Comparison of ENCODE assay signal across 9 mouse cellular contexts in genomic region chr1:88275698-88276523, GRCm38 (mm10). TPM values are rescaled to one million over a fixed set of nuclear protein-coding genes. Genes with fewer than 3 reads are reported as not detected.
DNase-seq lines count a peak whose midpoint lies in the region; ATAC-seq lines count a peak whose summit lies in the region.
"Had no signal": no experiment of that assay in that cellular context is flagged by ENCODE, and none has a peak within 500 bp of the region (broad histone marks: within the 10 kb centered on the region; RNA-seq: fewer than 3 reads in every experiment).

No protein-coding gene starts in this region.

- no peak overlapping the region for H3K27ac ChIP-seq in kidney, embryonic 16.5 days (ENCODE audit: low read length)
- no peak overlapping the region for H3K27ac ChIP-seq in intestine, embryonic 15.5 days
- H3K27ac ChIP-seq in midbrain, embryonic 14.5 days (replicated peaks; ENCODE audit: low read depth, low read length), result no peak overlapping the region

- 66% methylated on average over 13 of the region's 13 CpGs for WGBS in kidney, embryonic 16.5 days
- 61% methylated on average over 13 of the region's 13 CpGs for whole genome bisulfite sequencing in intestine, embryonic 15.5 days
- WGBS in midbrain, embryonic 14.5 days, result 69% methylated on average over 13 of the region's 13 CpGs

- peak overlapping the region; percentile 52 for H3K4me3 ChIP-seq in kidney, embryonic 16.5 days (ENCODE audit: low read length)
- H3K4me3 ChIP-seq in intestine, embryonic 15.5 days (replicated peaks), result peak overlapping the region; percentile 50
- H3K4me3 ChIP-seq in midbrain, embryonic 14.5 days (replicated peaks; ENCODE audit: low read depth, low read length), result peak overlapping the region; percentile 49

- H3K9me3 ChIP-seq in kidney, embryonic 16.5 days (ENCODE audit: low read length), result no peaks in the 10 kb centered on the region
- no peaks in the 10 kb centered on the region for H3K9me3 ChIP-seq in intestine, embryonic 15.5 days
- no peaks in the 10 kb centered on the region for H3K9me3 ChIP-seq in midbrain, embryonic 14.5 days (ENCODE audit: control insufficient read depth, low read length)

- no peaks in the 10 kb centered on the region for H3K27me3 ChIP-seq in kidney, embryonic 16.5 days (ENCODE audit: insufficient read depth, low read length)
- H3K27me3 ChIP-seq in intestine, embryonic 15.5 days (replicated peaks), result no peaks in the 10 kb centered on the region
- H3K27me3 ChIP-seq in midbrain, embryonic 14.5 days (ENCODE audit: control insufficient read depth, insufficient read depth, low read length), result no peaks in the 10 kb centered on the region

- peak overlapping the region; percentile 53 for H3K4me2 ChIP-seq in kidney, embryonic 16.5 days (replicated peaks; ENCODE audit: low read depth, low read length)
- H3K4me2 ChIP-seq in intestine, embryonic 15.5 days (replicated peaks), result peak overlapping the region; percentile 53
- H3K4me2 ChIP-seq in midbrain, embryonic 14.5 days (ENCODE audit: low read length), result peak overlapping the region; percentile 56

- DNase-seq in kidney, postnatal 4 days, result no peak
- DNase-seq in MEL-GATA-1-ER (ENCODE audit: extremely low read depth, low read depth), result peak; percentile 35
- no peak for DNase-seq in midbrain, embryonic 14.5 days
- DNase-seq in right cerebral cortex, adult 2 months (ENCODE audit: low spot score in 2 of 2), result no peak
- DNase-seq in layer of hippocampus, adult 8-10 months (ENCODE audit: low spot score in 2 of 2), result no peak

- H3K36me3 ChIP-seq in kidney, embryonic 16.5 days (ENCODE audit: insufficient read depth, low read length), result peaks cover 43% of the 10 kb centered on the region
- peaks cover 35% of the 10 kb centered on the region for H3K36me3 ChIP-seq in intestine, embryonic 15.5 days
- peaks cover 38% of the 10 kb centered on the region for H3K36me3 ChIP-seq in midbrain, embryonic 14.5 days (ENCODE audit: control insufficient read depth, insufficient read depth, low read length)

- H3K4me1 ChIP-seq in kidney, embryonic 16.5 days (ENCODE audit: insufficient read depth, low read length), result peaks cover 13% of the 10 kb centered on the region
- H3K4me1 ChIP-seq in intestine, embryonic 15.5 days (replicated peaks), result peaks cover 17% of the 10 kb centered on the region
- H3K4me1 ChIP-seq in midbrain, embryonic 14.5 days (ENCODE audit: control insufficient read depth, insufficient read depth, low read length), result peaks cover 24% of the 10 kb centered on the region

- no peak for ATAC-seq in kidney, embryonic 16.5 days (ENCODE audit: low FRiP score, low TSS enrichment)
- ATAC-seq in erythroblast, adult 5-6 weeks (replicated peaks; ENCODE audit: low FRiP score, poor library complexity, severe bottlenecking), result peak; percentile 8
- ATAC-seq in intestine, embryonic 15.5 days, result no peak
- ATAC-seq in midbrain, embryonic 14.5 days (ENCODE audit: low FRiP score, low TSS enrichment), result no peak

- H3K9ac ChIP-seq in kidney, embryonic 16.5 days (replicated peaks; ENCODE audit: low read length), result peak overlapping the region; percentile 70
- H3K9ac ChIP-seq in intestine, embryonic 15.5 days, result peak overlapping the region; percentile 67
- H3K9ac ChIP-seq in midbrain, embryonic 14.5 days (replicated peaks; ENCODE audit: low read length), result peak overlapping the region; percentile 61

RNA-seq across cellular contexts. Expression of gene Hjurp, which starts 1.5 kb away (rescaled TPM):
- polyA plus RNA-seq in kidney, embryonic 16.5 days (2015; fragmentation: Nextera tagmentation; extraction: Ambion mirVana), result 168 and 187 TPM in 2 replicates
- 66.9 and 89.5 TPM in 2 replicates for total RNA-seq in erythroblast, adult 5-6 weeks (2015; ENCODE audit: low replicate concordance)
- 110 and 133 TPM in 2 replicates for total RNA-seq in erythroblast, adult 5-6 weeks (2017; ENCODE audit: low replicate concordance)
- 158 and 160 TPM in 2 replicates for polyA plus RNA-seq in intestine, embryonic 15.5 days (2015; fragmentation: Nextera tagmentation; extraction: Ambion mirVana)
- 52.9 and 80.2 TPM in 2 replicates for polyA plus RNA-seq in midbrain, embryonic 14.5 days (2014; fragmentation: Nextera tagmentation; extraction: Ambion mirVana)
- total RNA-seq in layer of hippocampus, adult 8-10 months (2022), result 10 to 100 TPM; 34.5 to 51.6 (median 42.5) TPM

RNA-seq across cellular contexts. Expression of gene Trpm8, which starts 1.6 kb away (rescaled TPM):
- not detected in 2 replicates for polyA plus RNA-seq in kidney, embryonic 16.5 days (2015; fragmentation: Nextera tagmentation; extraction: Ambion mirVana)
- total RNA-seq in erythroblast, adult 5-6 weeks (2015; ENCODE audit: low replicate concordance), result not detected in 2 replicates
- not detected in 2 replicates for total RNA-seq in erythroblast, adult 5-6 weeks (2017; ENCODE audit: low replicate concordance)
- polyA plus RNA-seq in intestine, embryonic 15.5 days (2015; fragmentation: Nextera tagmentation; extraction: Ambion mirVana), result not detected in 2 replicates
- 0.14 TPM in 1 of 2 replicates, not detected in the other for polyA plus RNA-seq in midbrain, embryonic 14.5 days (2014; fragmentation: Nextera tagmentation; extraction: Ambion mirVana)
- under 1 TPM in 2 of 4 experiments, not detected in 2; 0.09 to 0.22 TPM for total RNA-seq in layer of hippocampus, adult 8-10 months (2022)
- total RNA-seq: heart, postnatal 36 days had no signal

RNA-seq across cellular contexts. Expression of gene Mroh2a, which starts 49.1 kb away (rescaled TPM):
- 1.3 and 2.8 TPM in 2 replicates for polyA plus RNA-seq in kidney, embryonic 16.5 days (2015; fragmentation: Nextera tagmentation; extraction: Ambion mirVana)
- 1.7 TPM in 1 of 2 replicates, not detected in the other for total RNA-seq in erythroblast, adult 5-6 weeks (2015; ENCODE audit: low replicate concordance)
- total RNA-seq in erythroblast, adult 5-6 weeks (2017; ENCODE audit: low replicate concordance), result 0.17 and 0.70 TPM in 2 replicates
- polyA plus RNA-seq in intestine, embryonic 15.5 days (2015; fragmentation: Nextera tagmentation; extraction: Ambion mirVana), result 0.88 and 1.0 TPM in 2 replicates
- 0.66 and 1.8 TPM in 2 replicates for polyA plus RNA-seq in midbrain, embryonic 14.5 days (2014; fragmentation: Nextera tagmentation; extraction: Ambion mirVana)
- under 1 TPM in 2 of 4 experiments, not detected in 2; 0.06 to 0.16 TPM for total RNA-seq in layer of hippocampus, adult 8-10 months (2022)
- total RNA-seq: heart, postnatal 36 days had no signal
